Mouse (Mus musculus) midbrain, embryonic 14.5 days (tissue): Measurements from ENCODE around the gene Olfr140. TPM values are rescaled to one million over a fixed set of nuclear protein-coding genes. Genes with fewer than 3 reads are reported as not detected.

Source experiments
- ATAC-seq: fragments of 200-750 bp; cut with Nextera tagmentation; 2 replicates; pipeline ENCODE4 v1.8.0; 2017; ENCODE audit warnings: moderate number of reproducible peaks, moderate library complexity; ENCODE audit not compliant: low FRiP score, low TSS enrichment
- DNase-seq: peaks from one replicate; pipeline ENCODE4 v3.0.0-alpha.2; 2015
- H3K27ac ChIP-seq: fragments of 300-500 bp; sonication (generic); replicated peaks from 2 replicates; pipeline ENCODE4 v1.5.1; 2014; ENCODE audit warnings: mild to moderate bottlenecking, low read depth, low read length, moderate library complexity
- H3K27me3 ChIP-seq: fragments of 300-500 bp; sonication (generic); 2 replicates; pipeline ENCODE4 v1.6.1; 2014; ENCODE audit warnings: low read length, control low read depth, mixed read lengths; ENCODE audit not compliant: control insufficient read depth, insufficient read depth
- H3K36me3 ChIP-seq: fragments of 300-500 bp; sonication (generic); 2 replicates; pipeline ENCODE4 v1.6.1; 2014; ENCODE audit warnings: low read length, control low read depth; ENCODE audit not compliant: control insufficient read depth, insufficient read depth
- H3K4me1 ChIP-seq: fragments of 300-500 bp; sonication (generic); 2 replicates; pipeline ENCODE4 v1.6.1; 2014; ENCODE audit warnings: mild to moderate bottlenecking, antibody characterized with exemption, low read length, control low read depth; ENCODE audit not compliant: control insufficient read depth, insufficient read depth
- H3K4me2 ChIP-seq: fragments of 300-500 bp; sonication (generic); 2 replicates; pipeline ENCODE4 v1.6.1; 2014; ENCODE audit warnings: mild to moderate bottlenecking, low read length, moderate library complexity
- H3K4me3 ChIP-seq: fragments of 300-500 bp; sonication (generic); replicated peaks from 2 replicates; pipeline ENCODE4 v1.5.1; 2014; ENCODE audit warnings: low read depth, low read length
- H3K9ac ChIP-seq: fragments of 300-500 bp; sonication (generic); replicated peaks from 2 replicates; pipeline ENCODE4 v1.6.1; 2014; ENCODE audit warnings: mild to moderate bottlenecking, low read length, moderate library complexity
- H3K9me3 ChIP-seq: fragments of 300-500 bp; sonication (generic); 2 replicates; pipeline ENCODE4 v1.6.1; 2016; ENCODE audit warnings: low read length, control low read depth, mixed read lengths; ENCODE audit not compliant: control insufficient read depth
- WGBS: fragments of 180-500 bp; shearing (Covaris S2); extraction: QIAGEN DNeasy Blood & Tissue Kit; methylation state at CpG from one replicate; pipeline ENCODE4 v1.1.7; 2014; 5-methylcytosine and 5-hydroxymethylcytosine counted together
- polyA plus RNA-seq: library from polyadenylated mRNA; unstranded; fragments of >200 nt; fragmentation: Nextera tagmentation; extraction: Ambion mirVana; gene quantifications from 2 replicates; pipeline ENCODE4 v1.2.1, GENCODE M21; 2014

Olfr140 gene
- polyA plus RNA-seq = not detected in 2 replicates

DNA sequence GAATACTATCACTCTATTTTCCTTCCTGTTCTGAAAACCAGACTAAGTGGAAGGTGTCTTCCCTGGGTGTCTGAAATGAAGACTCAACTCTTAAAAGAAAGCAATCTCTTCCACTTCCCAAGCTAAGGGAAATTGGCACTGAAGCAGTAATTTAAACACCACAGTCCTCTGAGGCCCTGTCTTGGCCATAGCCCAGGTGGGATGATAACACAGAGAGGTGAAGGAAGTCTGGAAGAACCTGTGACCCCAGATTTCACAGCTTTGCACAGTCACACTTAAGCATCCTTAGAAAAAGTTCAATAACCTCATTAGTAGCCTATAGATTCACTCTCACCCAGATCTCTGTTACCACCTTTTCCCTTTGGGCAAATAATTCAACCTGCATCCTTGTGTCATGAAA is at the start of gene Olfr140:
Gene Olfr140 (minus strand): TSS at position 101 of the 400 bp plus-strand sequence.
- no peak within 1 kb of the TSS for H3K4me2 ChIP-seq
- no peaks in the 10 kb centered on the region; the same call in 1 of the 2 replicates for H3K9me3 ChIP-seq
- H3K27ac ChIP-seq = no peak within 1 kb of the TSS
- H3K27me3 ChIP-seq = no peaks in the 10 kb centered on the region
- H3K4me1 ChIP-seq = no peaks in the 10 kb centered on the region
- H3K9ac ChIP-seq = no peak within 1 kb of the TSS
- H3K36me3 ChIP-seq = no peaks in the 10 kb centered on the region
- no peak within 1 kb of the TSS for H3K4me3 ChIP-seq
- ATAC-seq (no peak), DNase-seq (no peak)

DNA sequence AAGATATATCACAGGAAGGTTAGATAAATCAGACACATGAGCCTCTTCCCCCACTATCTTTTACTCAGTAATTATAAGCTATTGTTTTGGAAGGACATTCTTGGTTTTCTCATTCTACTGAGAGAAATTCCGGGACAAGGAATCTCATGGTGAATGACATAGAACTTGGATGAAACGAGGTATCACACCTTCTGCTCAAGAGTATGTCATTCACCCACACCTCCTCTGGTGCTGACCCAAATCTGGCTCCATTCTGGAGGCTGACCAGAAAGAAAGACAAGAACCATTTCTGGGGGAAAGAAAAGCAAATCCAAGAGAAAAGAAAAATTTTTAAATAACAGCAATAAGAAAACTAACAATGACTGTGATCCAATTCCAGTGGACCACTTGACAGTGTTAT is 6.7 kb upstream of the Olfr140 start:
- Histone ChIP-seq H3K36me3 (no peaks in the 10 kb centered on the region), H3K9me3 (no peaks in the 10 kb centered on the region; the same call in 1 of the 2 replicates), H3K4me1 (no peaks in the 10 kb centered on the region), H3K4me2 (no peak overlapping the region), H3K9ac (no peak overlapping the region), H3K27ac (no peak overlapping the region), H3K27me3 (no peaks in the 10 kb centered on the region), H3K4me3 (no peak overlapping the region)
- no peak for ATAC-seq
- no peak for DNase-seq
- 80% methylated on average over 2 of the region's 2 CpGs for WGBS

DNA sequence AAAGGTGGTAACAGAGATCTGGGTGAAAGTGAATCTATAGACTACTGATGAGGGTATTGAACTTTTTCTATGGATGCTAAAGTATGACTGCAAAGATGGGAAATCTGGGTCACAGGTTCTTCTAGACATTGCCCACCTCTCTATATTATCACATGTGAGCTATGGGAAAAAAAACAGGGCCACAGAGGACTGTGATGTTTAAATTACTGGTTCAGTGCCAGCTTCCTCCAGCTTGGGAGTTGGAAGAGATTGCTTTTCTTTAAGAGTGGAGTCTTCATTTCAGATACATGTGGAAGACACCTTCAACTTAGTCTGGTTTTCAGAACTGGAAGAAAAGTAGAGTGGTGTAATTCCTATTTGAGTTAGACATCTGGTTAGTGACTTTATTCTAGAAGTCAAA is 28.4 kb downstream of the Olfr140 start, which contains the start of gene Olfr1265:
Gene Olfr1265 (plus strand): TSS at position 301 of the 400 bp plus-strand sequence.
- no peaks in the 10 kb centered on the region for H3K27me3 ChIP-seq

DNA sequence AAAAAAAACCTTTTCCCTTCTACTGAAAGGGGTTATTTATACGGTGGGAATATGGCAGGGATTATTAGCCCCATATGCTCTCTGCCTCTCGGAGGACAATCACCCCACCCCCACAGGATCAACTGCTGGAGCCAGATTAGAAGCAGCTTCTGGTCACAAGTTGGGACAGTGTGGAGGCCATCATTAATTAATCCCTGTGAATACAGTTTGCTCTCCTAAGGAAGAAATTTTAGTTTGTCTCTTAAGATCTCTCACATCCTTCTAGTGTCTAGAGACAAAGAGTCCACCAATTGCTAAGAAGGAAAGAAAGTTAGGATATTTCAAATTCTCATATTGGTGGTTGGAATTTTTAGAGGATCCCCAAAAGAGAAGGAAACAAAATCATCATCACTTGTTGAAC is 37.9 kb downstream of the Olfr140 start, which contains the start of gene Olfr1264:
Gene Olfr1264 (minus strand): TSS at position 101 of the 400 bp plus-strand sequence.
- no peak within 1 kb of the TSS for H3K9ac ChIP-seq

More for the DNA sequence above, 28.4 kb downstream of the Olfr140 start, which contains the start of gene Olfr1265:
- Histone ChIP-seq H3K4me1 (no peaks in the 10 kb centered on the region), H3K9ac (no peak within 1 kb of the TSS), H3K36me3 (no peaks in the 10 kb centered on the region), H3K4me2 (no peak within 1 kb of the TSS), H3K4me3 (no peak within 1 kb of the TSS), H3K27ac (no peak within 1 kb of the TSS), H3K9me3 (no peaks in the 10 kb centered on the region)
- no peak for DNase-seq
- no peak for ATAC-seq

GRCm38 (mm10) chr2:90011831-90012230 is 51.6 kb downstream of the Olfr140 start, which contains the start of gene Olfr1263:
Olfr1263 (plus strand) TSS chr2:90012131.
- Histone ChIP-seq H3K4me1 (no peaks in the 10 kb centered on the region), H3K27me3 (no peaks in the 10 kb centered on the region), H3K9me3 (no peaks in the 10 kb centered on the region), H3K36me3 (no peaks in the 10 kb centered on the region), H3K27ac (no peak within 1 kb of the TSS), H3K4me2 (no peak within 1 kb of the TSS), H3K4me3 (no peak within 1 kb of the TSS), H3K9ac (no peak within 1 kb of the TSS)
- 83% methylated on average over 2 of the region's 2 CpGs for WGBS
- ATAC-seq = no peak
- no peak for DNase-seq

More for the DNA sequence above, 37.9 kb downstream of the Olfr140 start, which contains the start of gene Olfr1264:
- 80% methylated on average over 2 of the region's 2 CpGs for WGBS
- no peaks in the 10 kb centered on the region for H3K36me3 ChIP-seq
- ATAC-seq = no peak
- no peaks in the 10 kb centered on the region for H3K4me1 ChIP-seq
- no peak within 1 kb of the TSS for H3K27ac ChIP-seq
- no peak within 1 kb of the TSS for H3K4me2 ChIP-seq
- H3K9me3 ChIP-seq = no peaks in the 10 kb centered on the region
- no peak within 1 kb of the TSS for H3K4me3 ChIP-seq
- no peak for DNase-seq
- H3K27me3 ChIP-seq = no peaks in the 10 kb centered on the region

- H3K27ac ChIP-seq = no peak within 1 kb of the TSS
- H3K9me3 ChIP-seq = no peaks in the 10 kb centered on the region
- no peaks in the 10 kb centered on the region for H3K27me3 ChIP-seq
- H3K4me2 ChIP-seq = no peak within 1 kb of the TSS
- no peak within 1 kb of the TSS for H3K9ac ChIP-seq
- no peak within 1 kb of the TSS for H3K4me3 ChIP-seq
- H3K4me1 ChIP-seq = no peaks in the 10 kb centered on the region
- ATAC-seq (no peak), DNase-seq (no peak)
- H3K36me3 ChIP-seq = no peaks in the 10 kb centered on the region
These were observed 63.5 kb downstream of the Olfr140 start, which contains the start of gene Olfr1262 for GRCm38 (mm10) chr2:89999845-90000244. Olfr1262 (plus strand) TSS chr2:90000145.

Other genes starting within 250 kb of the Olfr140 start
- gene Olfr1256, start 222.0 kb downstream of the Olfr140 start, polyA plus RNA-seq = 0.08 TPM in 1 of 2 replicates, not detected in the other
- gene Olfr48, start 215.4 kb downstream of the Olfr140 start, polyA plus RNA-seq = not detected in 2 replicates
- gene Olfr1257, start 185.2 kb downstream of the Olfr140 start, polyA plus RNA-seq = not detected in 2 replicates
- gene Olfr1258, start 136.3 kb downstream of the Olfr140 start, polyA plus RNA-seq = not detected in 2 replicates
- gene Olfr1259, start 114.9 kb downstream of the Olfr140 start, polyA plus RNA-seq = not detected in 2 replicates
- gene Olfr1260, start 89.3 kb downstream of the Olfr140 start, polyA plus RNA-seq = not detected in 2 replicates
- not detected in 2 replicates for gene Olfr1261, start 72.4 kb downstream of the Olfr140 start, polyA plus RNA-seq
- not detected in 2 replicates for gene Olfr1262, start 63.4 kb downstream of the Olfr140 start, polyA plus RNA-seq
- gene Olfr1263, start 51.5 kb downstream of the Olfr140 start, polyA plus RNA-seq = not detected in 2 replicates
- not detected in 2 replicates for gene Olfr1264, start 38.0 kb downstream of the Olfr140 start, polyA plus RNA-seq
- gene Olfr1265, start 28.3 kb downstream of the Olfr140 start, polyA plus RNA-seq = not detected in 2 replicates
- gene Olfr1269, start 57.8 kb upstream of the Olfr140 start, polyA plus RNA-seq = not detected in 2 replicates
- gene Olfr32, start 78.7 kb upstream of the Olfr140 start, polyA plus RNA-seq = 0.09 TPM in 1 of 2 replicates, not detected in the other
- gene Olfr1270, start 89.5 kb upstream of the Olfr140 start, polyA plus RNA-seq = not detected in 2 replicates
- gene Olfr1506, start 160.9 kb upstream of the Olfr140 start, polyA plus RNA-seq = not detected in 2 replicates
- not detected in 2 replicates for gene Olfr142, start 194.0 kb upstream of the Olfr140 start, polyA plus RNA-seq
- gene Olfr1271, start 207.4 kb upstream of the Olfr140 start, polyA plus RNA-seq = not detected in 2 replicates
- gene Olfr1272, start 229.2 kb upstream of the Olfr140 start, polyA plus RNA-seq = not detected in 2 replicates